Mouse (Mus musculus) stomach, postnatal 0 days (tissue): ENCODE results near the gene Mcm8. TPM values are rescaled to one million over a fixed set of nuclear protein-coding genes. Genes with fewer than 3 reads are reported as not detected.

ENCODE experiments used
- ATAC-seq: fragments of 200-750 bp; cut with Nextera tagmentation; 2 replicates; pipeline ENCODE4 v1.8.0; 2017; ENCODE audit not compliant: low FRiP score, low TSS enrichment
- DNase-seq: peaks from one replicate; pipeline ENCODE4 v3.0.0-alpha.2; 2016; ENCODE audit warnings: low spot score
- H3K27ac ChIP-seq: fragments of 300-500 bp; sonication (generic); replicated peaks from 2 replicates; pipeline ENCODE4 v1.5.1; 2014; ENCODE audit warnings: mild to moderate bottlenecking, control low read depth
- H3K27me3 ChIP-seq: fragments of 300-500 bp; sonication (generic); 2 replicates; pipeline ENCODE4 v1.6.1; 2014; ENCODE audit warnings: low read length; ENCODE audit not compliant: control insufficient read depth, insufficient read depth
- H3K36me3 ChIP-seq: fragments of 300-500 bp; sonication (generic); 2 replicates; pipeline ENCODE4 v1.6.1; 2014; ENCODE audit warnings: low read length, mixed read lengths; ENCODE audit not compliant: control insufficient read depth, insufficient read depth
- H3K4me1 ChIP-seq: fragments of 300-500 bp; sonication (generic); replicated peaks from 2 replicates; pipeline ENCODE4 v1.6.1; 2014; ENCODE audit warnings: antibody characterized with exemption; ENCODE audit not compliant: control insufficient read depth, insufficient read depth
- H3K4me2 ChIP-seq: fragments of 300-500 bp; sonication (generic); replicated peaks from 2 replicates; pipeline ENCODE4 v1.6.1; 2014; ENCODE audit warnings: low read depth, mild to moderate bottlenecking, control low read depth, moderate library complexity
- H3K4me3 ChIP-seq: fragments of 300-500 bp; sonication (generic); 2 replicates; pipeline ENCODE4 v1.5.1; 2014; ENCODE audit warnings: low read depth, low read length, control low read depth
- H3K9ac ChIP-seq: fragments of 300-500 bp; sonication (generic); 2 replicates; pipeline ENCODE4 v1.6.1; 2014; ENCODE audit warnings: mild to moderate bottlenecking, low read length, control low read depth, mixed read lengths
- H3K9me3 ChIP-seq: fragments of 300-500 bp; sonication (generic); 2 replicates; pipeline ENCODE4 v1.6.1; 2016; ENCODE audit warnings: low read length; ENCODE audit not compliant: control insufficient read depth
- CTCF ChIP-seq: IDR thresholded peaks from 2 replicates; pipeline ENCODE4 v1.5.1; 2016; ENCODE audit warnings: antibody characterized with exemption, low read depth, mild to moderate bottlenecking, moderate library complexity
- EP300 ChIP-seq: optimal IDR thresholded peaks from 2 replicates; pipeline ENCODE3; 2016; ENCODE audit warnings: antibody characterized with exemption
- WGBS: fragments of 180-500 bp; shearing (Covaris S2); extraction: QIAGEN DNeasy Blood & Tissue Kit; methylation state at CpG from one replicate; pipeline ENCODE4 v1.1.7; 2014; 5-methylcytosine and 5-hydroxymethylcytosine counted together
- polyA plus RNA-seq: library from polyadenylated mRNA; unstranded; fragments of >200 nt; fragmentation: Nextera tagmentation; extraction: Ambion mirVana; gene quantifications from 2 replicates; pipeline ENCODE4 v1.2.1, GENCODE M21; 2015

The Mcm8 gene
- polyA plus RNA-seq, 1 experiment from 2014 or later: 3.5 TPM

DNA sequence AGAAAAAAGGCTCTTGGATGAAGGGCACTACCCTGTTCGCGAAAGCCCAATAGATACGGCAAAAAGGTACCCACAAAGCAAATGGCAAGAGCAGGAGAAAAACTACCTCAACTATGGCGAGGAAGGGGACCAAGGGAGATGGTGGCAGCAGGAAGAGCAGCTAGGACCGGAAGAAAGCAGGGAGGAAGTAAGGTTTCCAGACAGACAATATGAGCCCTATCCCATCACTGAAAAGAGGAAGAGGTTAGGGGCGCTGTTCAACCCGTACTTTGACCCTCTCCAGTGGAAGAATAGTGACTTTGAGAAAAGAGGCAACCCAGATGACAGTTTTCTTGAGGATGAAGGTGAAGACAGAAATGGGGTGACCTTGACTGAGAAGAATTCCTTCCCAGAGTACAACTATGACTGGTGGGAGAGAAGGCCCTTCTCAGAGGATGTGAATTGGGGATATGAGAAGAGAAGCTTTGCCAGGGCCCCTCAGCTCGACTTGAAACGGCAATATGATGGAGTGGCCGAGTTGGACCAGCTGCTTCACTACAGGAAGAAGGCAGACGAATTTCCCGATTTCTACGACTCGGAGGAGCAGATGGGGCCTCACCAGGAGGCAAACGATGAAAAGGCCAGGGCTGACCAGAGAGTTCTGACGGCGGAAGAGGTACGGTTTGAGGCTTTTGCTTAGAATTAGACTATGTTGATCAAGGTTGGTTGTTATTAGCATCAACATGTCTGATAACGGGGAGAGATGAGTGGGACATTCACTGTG is 22.3 kb upstream of the Mcm8 start:
- no peak for DNase-seq
- 83% methylated on average over 19 of the region's 19 CpGs for WGBS

DNA sequence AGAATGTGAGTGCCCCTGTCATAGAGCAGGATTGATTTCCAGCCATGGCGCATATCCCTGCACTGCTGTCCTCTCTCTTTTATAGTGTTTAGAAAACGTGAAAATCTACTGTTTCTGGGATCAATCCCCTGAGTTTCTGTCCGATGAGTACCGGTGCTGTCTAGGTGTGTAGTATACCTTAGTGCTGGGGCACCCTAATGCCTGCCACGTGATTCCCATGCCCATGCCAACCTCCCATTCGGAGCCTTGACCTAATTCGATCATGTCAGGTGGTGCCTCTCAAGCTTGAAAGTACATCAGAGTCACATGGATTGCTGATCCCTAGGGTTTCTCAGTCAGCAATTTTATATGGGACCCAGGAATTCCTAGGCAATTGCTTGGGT is 21.7 kb upstream of the Mcm8 start:
- no peaks in the 10 kb centered on the region for H3K27me3 ChIP-seq
- no peaks in the 10 kb centered on the region for H3K4me1 ChIP-seq
- no peak overlapping the region for H3K9ac ChIP-seq
- ATAC-seq (no peak), DNase-seq (no peak)
- H3K36me3 ChIP-seq: no peaks in the 10 kb centered on the region
- no peak overlapping the region for H3K27ac ChIP-seq
- H3K9me3 ChIP-seq: no peaks in the 10 kb centered on the region
- TF ChIP-seq CTCF (no peak), EP300 (no peak)
- no peak overlapping the region for H3K4me3 ChIP-seq
- WGBS: 83% methylated on average over 7 of the region's 7 CpGs
- no peak overlapping the region for H3K4me2 ChIP-seq

More for the DNA sequence above, 22.3 kb upstream of the Mcm8 start:
- Histone ChIP-seq H3K36me3 (no peaks in the 10 kb centered on the region), H3K9me3 (no peaks in the 10 kb centered on the region), H3K4me2 (no peak overlapping the region), H3K27ac (no peak overlapping the region), H3K4me3 (no peak overlapping the region), H3K9ac (no peak overlapping the region), H3K4me1 (no peaks in the 10 kb centered on the region), H3K27me3 (no peaks in the 10 kb centered on the region)
- TF ChIP-seq CTCF (no peak), EP300 (no peak)
- ATAC-seq: no peak

DNA sequence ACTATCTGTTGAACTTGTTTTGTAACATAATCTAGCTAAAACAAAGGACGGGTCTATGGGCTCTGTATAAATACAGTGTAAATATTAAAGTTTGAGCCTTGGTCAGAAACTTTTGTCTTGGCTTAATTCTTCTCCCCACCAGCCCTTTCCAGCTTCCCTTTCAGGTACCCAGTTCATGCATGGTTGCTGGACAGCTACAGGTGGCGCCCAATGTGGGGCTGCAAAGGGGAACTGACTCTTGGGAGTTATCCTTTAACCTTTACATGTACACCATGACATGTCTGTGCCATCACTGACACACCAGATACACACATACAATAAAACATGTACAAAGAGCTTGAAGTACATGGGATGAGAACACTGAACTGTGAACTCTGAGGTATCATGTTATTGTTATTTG is 13.0 kb upstream of the Mcm8 start:
- H3K4me2 ChIP-seq: no peak overlapping the region
- H3K27ac ChIP-seq: no peak overlapping the region
- TF ChIP-seq CTCF (no peak), EP300 (no peak)
- no peaks in the 10 kb centered on the region for H3K9me3 ChIP-seq
- no peaks in the 10 kb centered on the region for H3K27me3 ChIP-seq
- H3K4me3 ChIP-seq: no peak overlapping the region
- no peaks in the 10 kb centered on the region for H3K4me1 ChIP-seq
- DNase-seq (no peak), ATAC-seq (no peak)
- 87% methylated on average over 2 of the region's 2 CpGs for WGBS
- H3K36me3 ChIP-seq: peaks cover 11% of the 10 kb centered on the region
- no peak overlapping the region for H3K9ac ChIP-seq

DNA sequence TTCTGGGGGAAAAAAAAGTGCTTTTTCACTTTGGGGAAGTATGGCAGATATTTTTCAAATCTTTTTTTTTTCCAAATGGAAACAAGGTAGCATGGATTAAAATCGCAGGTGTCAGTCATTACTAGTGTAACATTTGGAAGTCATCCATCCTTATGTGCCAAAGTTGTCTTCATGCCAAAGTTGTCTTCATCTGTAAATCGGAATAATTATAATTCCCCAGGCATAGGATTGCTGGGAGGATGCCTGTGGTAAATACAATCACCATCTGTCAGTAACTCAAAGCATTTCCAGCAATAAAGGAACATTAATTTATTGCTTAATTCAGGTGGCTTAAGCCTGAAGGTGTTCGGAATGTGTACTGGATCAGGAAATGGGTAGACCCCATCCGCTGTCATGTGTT is 25.1 kb downstream of the Mcm8 start:
- Histone ChIP-seq H3K4me1 (no peaks in the 10 kb centered on the region), H3K27me3 (no peaks in the 10 kb centered on the region), H3K27ac (no peak overlapping the region), H3K9ac (no peak overlapping the region), H3K4me3 (no peak overlapping the region), H3K36me3 (no peaks in the 10 kb centered on the region), H3K4me2 (no peak overlapping the region), H3K9me3 (no peaks in the 10 kb centered on the region)
- no peak for DNase-seq
- TF ChIP-seq CTCF: no peak
- no peak for TF ChIP-seq EP300
- WGBS: 91% methylated on average over 4 of the region's 4 CpGs
- ATAC-seq: no peak

DNA sequence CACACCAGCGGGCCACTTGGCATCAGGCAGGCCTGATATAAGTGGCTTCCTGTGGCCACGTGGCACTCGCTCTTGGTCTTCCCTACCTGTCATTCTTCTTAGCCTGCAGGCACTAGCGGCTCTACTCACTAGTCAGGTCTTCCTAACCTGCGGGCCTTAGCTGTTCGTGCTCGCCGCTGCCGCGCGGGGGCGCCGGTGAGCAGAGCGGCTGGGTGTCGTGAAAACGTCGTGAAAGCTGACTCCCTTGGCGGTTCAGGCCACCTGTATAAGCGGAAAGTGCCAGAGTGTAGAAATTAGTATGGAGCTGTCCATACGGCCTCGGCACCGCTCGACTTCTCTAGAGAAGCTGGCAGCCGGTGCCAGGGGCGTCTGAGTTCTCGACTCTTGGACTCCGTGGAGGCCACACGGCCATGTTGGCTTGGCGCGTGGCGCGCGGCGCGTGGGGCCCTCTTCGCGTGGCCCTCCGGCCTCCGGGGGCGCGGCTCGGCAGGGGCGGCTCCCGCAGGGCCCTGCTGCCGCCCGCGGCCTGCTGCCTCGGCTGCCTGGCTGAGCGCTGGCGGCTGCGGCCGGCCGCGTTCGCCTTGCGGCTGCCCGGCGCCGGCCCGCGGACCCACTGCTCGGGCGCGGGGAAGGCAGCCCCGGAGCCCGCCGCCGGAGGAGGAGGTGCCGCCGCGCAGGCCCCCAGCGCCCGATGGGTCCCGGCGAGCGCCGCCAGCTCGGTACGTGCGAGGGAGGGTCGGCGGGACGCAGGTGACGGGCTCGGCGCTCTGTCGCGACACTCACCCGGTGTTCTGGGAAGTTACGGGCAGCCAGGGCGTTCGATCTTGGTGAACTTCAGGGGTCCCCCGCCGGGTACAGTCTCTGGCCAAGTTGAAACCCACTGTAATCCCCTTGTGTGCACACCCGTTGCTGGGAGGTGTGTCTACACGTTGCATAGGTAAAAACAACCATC is 30.7 kb downstream of the Mcm8 start, which contains the start of gene Crls1:
Gene Crls1 (plus strand): TSS at position 260 of the 952 bp plus-strand sequence.
- DNase-seq (peak; percentile 98), ATAC-seq (peak; percentile 92)
- Histone ChIP-seq H3K4me1 (peaks cover 7% of the 10 kb centered on the region; the same call in 1 of the 2 replicates), H3K9me3 (no peaks in the 10 kb centered on the region), H3K27ac (peak within 1 kb of the TSS; percentile 83), H3K9ac (peak within 1 kb of the TSS; percentile 89), H3K4me2 (peak within 1 kb of the TSS; percentile 87), H3K36me3 (0 out of 2 replicates have a peak, but pooled peaks cover 2% of the 10 kb centered on the region), H3K4me3 (peak within 1 kb of the TSS; percentile 84), H3K27me3 (no peaks in the 10 kb centered on the region)
- under 1% methylated on average over 95 of the region's 96 CpGs for WGBS
- TF ChIP-seq EP300 (no peak), CTCF (peak; percentile 99)
